Mouse (Mus musculus) layer of hippocampus, postnatal 36 days (tissue): ENCODE results near the gene Tfcp2l1. TPM values are rescaled to one million over a fixed set of nuclear protein-coding genes. Genes with fewer than 3 reads are reported as not detected.
A peak's percentile ranks its signal among the peaks of the same experiment; 100 is the strongest.
"Not testable (repeated sequence)": the region's sequence is repeated elsewhere in the genome, so short reads cannot be mapped to it uniquely, and the experiment has no call there.

Experiments used
- DNase-seq, 2 experiments: peaks; one replicate each; pipeline ENCODE4 v3.0.0; 2022
- total RNA-seq, 2 experiments: library from RNA; stranded (reverse); gene quantifications; 2 replicates each; pipeline ENCODE4 v1.2.3; 2021

Gene Tfcp2l1
- 1 to 10 TPM; 2.2 to 2.5 TPM for total RNA-seq

DNA sequence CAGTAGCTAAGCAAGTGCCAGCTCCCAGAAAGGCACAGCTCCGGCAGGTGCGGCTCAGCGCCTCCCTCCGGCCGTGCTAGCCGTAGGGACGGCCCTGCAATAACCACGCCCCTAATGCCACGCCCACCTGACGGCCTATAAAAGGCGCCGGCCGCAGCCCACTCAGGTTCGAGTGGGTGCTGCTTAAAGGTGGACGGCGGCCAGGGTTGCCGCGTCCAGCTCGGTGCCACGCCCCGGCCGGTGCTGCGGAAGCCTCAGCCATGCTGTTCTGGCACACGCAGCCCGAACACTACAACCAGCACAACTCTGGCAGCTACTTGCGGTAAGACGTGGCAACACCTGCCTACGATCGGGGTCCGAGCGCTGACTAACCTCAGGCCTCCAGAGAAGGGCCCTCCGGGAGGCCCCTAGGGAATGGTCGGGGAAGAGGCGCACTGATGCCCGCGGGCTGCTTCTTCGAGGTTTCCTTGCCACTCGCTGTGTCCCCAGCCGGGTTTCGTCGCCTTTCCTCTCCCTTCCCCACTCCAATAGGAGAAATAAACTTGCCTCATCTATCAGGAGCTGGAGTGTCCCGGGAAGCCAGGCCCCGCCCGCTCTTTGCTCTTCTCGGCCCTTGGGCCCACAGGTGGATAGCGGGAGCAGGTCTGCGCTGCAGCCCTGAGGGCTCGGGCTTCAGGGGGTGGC lies at the start of gene Tfcp2l1:
Tfcp2l1 (plus strand) TSS at position 165 of the 684 bp plus-strand sequence.
- DNase-seq: peak in 1 of 2 experiments; percentile 21

DNA sequence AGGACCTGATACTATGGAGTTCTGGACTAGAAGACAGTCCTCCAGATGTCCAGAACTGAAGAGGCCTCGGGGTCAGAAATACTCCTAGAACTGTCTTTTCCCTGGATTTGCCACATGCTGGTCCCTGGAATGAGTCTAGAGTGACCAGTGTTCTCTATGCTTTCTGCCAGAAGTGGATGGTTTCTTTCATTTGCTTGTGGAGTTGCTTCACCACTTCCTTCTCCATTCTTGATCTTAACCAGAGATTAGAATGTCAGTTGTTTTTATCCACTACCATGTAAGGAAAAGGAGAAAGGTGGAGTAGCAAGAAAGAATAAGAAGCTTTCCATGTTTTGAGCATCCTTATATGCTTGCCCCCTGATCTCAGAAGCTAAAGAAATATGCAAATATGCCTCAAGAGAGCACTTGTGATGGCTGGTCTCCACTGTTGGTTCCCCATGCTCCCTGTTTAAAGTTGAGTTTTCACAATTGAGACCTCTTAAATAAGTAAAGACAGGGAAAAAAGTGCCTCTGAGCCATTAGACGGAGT lies 47.5 kb upstream of the Tfcp2l1 start:
- no peak for DNase-seq

DNA sequence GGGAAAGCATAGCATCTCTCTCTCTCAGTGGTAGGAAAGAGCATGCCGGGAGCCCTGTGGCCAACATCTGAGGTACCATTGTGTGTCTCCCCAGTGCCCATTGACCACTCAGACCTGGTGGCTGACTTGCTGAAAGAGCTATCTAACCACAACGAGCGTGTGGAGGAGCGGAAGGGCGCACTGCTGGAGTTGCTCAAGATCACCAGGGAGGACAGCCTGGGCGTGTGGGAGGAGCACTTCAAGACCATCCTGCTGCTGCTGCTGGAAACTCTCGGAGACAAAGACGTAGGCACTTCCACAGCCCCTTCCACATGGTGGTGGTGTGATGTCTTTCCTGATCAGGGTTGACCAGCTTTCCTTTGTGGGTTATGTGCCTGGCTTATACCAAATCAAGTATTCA lies 46.6 kb upstream of the Tfcp2l1 start:
- DNase-seq: no peak

DNA sequence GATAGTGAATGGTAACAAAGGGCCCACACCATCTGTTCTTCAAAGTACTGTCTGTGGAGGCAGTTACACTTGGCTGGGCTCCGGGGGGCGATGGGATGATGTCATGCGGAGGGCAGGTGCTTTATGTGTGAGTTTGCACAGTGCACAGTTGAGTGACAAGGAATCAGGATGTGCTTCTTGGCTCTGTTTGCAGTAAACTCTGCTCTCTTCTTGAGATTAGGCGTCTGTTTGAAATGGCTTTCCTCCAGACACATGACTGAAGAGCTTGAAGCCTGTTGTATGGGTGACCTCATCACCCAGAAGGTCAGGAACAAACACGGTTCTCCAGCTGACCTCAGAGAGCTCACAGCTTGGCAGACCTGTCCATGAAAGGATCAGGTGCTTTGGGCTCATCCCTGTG lies 38.0 kb upstream of the Tfcp2l1 start:
- no peak for DNase-seq

DNA sequence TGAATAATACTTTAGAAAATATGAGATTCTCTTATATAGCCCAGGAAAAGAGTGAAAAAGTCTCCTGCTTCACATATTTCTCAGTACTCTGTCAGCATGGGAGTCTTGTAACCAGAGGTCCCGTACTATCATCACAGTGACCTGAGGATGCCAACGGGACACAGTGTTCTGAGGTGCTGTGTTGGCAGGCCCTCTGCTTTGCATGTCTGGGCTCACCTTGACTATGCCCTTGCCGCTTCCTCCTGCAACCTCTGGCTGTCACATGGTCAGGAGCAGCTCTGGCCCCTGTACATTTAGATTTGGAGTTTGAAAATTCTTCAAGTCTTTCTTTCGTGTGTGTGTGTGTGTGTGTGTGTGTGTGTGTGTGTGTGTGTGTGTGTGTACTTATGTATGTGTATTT lies 34.8 kb upstream of the Tfcp2l1 start:
- DNase-seq: no peak

DNA sequence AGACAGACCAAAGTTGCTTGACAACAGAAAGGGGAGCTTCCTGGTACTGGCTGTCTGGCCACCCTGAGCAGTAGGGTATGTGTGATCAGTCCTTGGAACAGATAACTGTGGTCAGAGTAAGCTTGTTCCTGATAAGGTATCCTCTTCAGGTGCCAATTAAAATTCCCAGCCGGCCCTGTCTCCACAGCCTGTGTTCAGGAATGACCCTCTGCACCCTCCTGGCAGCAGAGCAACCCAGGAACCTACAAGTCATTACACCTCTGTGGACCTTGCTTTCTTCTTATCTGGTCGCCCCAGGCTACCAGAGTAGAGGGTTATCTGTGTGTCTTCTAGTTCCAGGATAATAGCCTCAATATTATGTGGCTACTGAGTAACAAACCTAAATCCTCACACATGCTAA lies 32.4 kb upstream of the Tfcp2l1 start:
- no peak for DNase-seq

DNA sequence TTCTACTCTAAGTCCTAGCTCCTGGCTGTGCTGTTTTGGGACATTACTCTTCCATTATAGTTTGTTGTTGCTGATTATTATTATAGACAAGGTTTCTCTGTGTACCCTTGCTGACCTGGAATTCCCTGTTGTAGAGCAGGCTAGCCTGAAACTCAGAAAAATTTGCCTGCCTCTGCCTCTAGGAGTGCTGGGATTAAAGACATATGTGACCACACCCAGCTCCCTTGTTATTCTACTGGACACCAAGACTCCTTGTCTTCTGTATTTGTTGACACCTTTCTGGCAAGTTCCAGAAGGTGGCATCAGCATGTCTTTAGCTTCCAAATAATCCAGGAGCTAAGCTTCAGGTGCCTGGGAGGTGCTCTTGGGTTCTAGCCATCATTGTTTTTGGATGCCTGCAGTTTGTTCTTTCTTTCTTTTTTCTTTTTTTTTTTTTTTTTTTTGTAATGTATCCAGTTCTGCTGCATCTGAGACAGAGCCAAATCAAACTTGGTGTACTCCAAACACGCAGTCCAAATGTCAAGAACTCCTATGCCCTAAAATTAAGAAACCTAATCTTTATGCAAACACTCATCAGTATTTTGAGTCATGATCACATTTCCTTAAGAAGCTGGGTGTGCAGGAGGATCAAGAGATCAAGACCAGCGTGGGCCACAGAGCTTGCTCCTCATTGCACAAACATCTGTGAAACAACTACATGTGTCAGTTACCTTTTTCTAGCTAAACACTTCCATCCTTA lies 30.1 kb upstream of the Tfcp2l1 start:
- DNase-seq: no peak

DNA sequence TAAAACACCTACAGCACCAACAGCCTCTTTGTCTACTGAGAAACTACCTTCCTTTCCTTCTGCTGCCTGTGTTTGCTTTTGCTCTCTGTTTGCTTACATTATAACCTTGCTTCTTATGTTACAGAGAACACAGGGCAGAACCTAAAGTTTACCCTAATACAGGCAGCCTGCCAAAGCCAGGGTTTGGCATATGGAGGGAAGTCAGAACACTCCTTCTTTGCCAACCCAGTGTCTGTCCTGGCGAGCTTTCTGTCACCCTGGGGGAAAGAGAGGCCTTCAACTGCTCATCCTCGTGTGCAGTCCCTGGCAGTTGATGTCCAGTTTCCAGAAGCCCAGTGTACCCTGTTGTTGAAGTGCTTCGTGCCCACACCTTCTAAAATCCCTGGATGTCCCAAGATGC lies 29.4 kb upstream of the Tfcp2l1 start:
- DNase-seq: no peak

DNA sequence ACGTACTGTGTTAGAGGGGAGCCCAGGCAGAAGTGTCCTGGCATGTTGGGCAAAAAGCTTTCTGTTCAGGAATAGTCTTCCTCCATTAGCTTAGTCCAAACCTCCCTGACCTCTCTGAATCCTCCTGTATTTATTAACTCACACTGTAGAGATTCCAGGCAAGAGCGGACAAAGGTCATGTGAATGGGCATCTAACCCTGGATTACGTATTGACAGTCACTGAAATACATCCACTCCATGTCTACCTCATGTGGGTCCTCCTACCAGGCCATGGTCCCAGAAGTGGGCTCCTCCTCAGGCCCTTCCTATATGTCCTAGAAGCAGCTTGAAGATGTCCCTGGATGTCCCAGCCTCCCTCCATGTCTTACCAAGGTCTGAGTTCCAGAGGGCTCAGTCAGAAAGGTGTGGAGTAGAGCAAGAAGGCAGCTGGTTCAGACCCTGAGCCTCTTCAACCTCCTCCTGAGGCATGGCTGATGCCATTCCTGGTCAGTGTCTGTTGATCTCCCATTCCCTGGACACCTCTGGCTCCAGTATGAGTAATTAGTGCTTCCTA lies 14.0 kb upstream of the Tfcp2l1 start:
- no peak for DNase-seq

DNA sequence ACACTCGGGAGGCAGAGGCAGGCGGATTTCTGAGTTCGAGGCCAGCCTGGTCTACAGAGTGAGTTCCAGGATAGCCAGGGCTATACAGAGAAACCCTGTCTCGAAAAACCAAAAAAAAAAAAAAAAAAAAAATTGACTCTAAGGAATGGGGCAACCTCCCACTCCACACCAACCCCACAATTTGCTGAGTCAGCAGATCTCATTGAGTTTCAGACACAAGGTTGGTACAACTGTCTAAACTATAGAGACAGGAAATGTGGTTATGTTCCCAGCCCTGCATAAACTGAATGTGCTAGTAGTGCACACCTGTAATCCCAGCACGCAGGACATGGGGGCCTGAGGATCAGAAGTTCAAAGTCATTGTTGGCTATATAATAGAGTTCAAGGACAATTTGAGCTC lies 6.7 kb upstream of the Tfcp2l1 start:
- not testable (repeated sequence) for DNase-seq

DNA sequence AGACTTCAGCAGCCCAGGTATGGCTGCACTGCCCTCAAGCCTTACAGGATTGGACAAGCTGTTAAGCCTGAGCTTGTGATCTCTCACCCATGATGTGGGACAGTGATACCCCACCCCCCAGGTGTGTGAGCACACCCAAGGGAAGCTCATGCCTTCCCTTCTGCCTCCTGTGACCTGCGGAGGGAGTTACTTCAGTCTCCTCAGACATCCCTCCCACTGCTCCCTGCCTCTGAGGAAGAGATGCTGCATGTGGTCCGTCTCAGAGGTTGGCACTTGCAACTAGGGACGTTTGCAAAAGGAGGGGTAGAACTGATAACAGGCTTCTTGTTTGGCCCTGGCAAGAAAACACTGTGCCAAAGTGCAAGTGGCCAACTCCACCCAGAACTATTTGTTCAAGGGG lies 4.9 kb upstream of the Tfcp2l1 start:
- DNase-seq: no peak

DNA sequence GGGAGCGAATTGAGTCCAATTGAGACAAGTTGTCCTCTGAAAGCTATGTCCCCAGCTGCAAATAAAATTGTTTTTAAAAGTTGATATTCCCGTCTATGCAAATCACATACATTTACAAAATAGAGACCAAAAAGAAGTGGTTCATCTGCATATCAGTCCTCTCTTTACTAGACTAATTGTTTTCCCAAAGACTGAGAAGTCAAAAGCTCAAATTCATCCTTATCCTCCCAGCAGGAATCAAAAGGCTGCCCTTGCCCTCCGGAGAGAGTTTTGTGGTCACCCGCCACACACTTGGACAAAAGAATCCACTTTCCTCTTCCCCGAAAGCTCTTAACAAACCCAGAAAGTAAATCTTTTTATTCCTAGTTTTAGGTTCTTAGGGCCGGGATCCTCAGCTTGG lies 2.3 kb upstream of the Tfcp2l1 start:
- DNase-seq: no peak

DNA sequence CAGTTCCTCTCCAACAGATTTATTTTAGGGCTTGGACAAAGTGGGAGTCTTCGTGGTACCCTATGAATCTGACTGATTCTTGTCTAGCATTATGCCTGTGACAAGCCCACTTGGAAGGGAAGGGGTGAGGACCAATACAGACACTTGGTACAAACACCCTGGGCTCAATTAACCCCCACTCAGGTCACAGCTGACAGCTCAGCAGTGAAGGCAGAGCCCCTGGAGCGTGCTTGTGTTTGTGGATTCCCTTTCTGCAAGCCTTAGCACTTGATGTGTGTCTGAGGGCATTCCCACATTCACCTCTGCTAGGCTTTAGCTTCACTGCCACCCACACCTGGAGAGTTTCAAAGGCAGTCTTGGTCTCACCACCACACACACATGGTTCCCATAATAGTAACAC lies 1.8 kb upstream of the Tfcp2l1 start:
- no peak for DNase-seq

DNA sequence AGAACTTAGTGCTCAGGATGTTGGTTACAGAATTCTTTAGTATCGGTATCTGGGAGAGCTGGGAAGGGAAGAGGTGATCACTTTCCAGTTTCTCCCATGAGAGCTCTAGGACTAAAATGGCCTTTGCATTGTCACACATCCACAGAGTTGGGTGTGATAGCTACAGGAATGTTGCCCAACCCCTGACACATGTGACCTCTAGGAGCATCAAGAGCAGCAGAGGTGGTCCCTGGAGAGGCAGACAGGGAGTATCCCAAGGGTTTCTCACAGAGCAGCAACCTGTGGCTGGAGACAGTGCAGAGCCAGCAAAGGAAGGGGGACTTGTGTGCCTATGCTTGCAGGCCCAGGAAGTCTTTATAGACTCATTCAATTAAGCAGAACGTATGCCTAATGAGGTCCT lies 1.3 kb upstream of the Tfcp2l1 start:
- no peak for DNase-seq

DNA sequence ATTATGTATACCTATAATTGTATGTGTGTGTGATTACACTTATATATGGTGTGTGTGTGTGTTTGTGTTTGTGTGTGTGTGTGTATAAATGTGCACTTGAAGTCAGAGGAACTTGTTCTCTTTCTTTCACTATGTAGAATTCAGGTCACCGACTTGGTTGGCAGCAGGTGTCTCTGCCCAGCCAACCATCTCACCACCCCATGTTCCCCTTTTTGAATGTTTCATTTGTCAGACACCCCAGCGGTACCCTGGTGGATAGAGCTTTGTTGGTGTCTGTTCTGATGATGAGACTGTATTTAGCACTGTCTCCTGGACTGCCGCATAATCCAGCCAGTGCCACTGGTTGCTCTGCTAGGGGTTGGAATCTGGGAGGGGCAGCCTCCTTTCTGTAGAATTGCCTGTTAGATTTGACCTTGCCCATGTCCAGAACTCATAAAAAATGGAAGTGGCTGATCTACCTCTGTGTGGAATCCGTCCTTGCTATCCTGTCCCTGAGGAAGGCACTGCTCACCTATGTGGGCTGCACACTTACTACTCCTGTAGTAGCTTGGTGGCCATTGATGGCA lies 5.8 kb downstream of the Tfcp2l1 start:
- DNase-seq: no peak

DNA sequence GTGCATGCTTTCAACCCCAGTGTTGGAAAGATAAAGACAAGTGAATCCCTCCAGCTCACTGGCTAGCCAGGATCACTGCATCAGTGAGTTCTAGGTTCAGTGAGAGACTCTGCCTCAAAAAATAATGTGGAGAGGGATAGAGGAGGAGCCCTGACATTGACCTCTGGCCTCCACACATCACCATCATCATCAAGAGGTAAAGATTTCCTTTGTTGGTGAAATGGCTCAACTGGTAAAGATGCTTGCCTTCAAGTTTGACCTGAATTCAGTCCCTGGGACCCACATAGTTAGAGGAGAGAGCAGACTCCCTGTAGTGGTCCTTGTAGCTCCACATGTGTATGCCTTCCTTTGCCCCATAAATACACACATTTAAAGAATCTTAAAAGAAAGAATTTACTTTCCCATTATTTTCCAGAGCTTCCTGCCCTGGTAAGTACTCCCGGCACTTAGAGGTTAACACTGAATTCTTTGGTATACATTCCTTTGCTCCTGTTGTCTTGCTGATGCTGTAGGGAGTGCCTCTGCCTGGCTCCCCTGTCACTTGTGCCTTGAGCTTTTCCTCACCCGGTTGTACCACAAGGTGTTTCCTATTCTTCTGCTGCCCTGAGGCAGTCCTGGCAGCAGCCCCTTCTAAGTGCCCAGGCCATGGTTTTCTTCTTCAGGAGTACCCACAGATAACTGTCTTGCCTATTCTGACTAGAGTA lies 14.7 kb downstream of the Tfcp2l1 start:
- no peak for DNase-seq

DNA sequence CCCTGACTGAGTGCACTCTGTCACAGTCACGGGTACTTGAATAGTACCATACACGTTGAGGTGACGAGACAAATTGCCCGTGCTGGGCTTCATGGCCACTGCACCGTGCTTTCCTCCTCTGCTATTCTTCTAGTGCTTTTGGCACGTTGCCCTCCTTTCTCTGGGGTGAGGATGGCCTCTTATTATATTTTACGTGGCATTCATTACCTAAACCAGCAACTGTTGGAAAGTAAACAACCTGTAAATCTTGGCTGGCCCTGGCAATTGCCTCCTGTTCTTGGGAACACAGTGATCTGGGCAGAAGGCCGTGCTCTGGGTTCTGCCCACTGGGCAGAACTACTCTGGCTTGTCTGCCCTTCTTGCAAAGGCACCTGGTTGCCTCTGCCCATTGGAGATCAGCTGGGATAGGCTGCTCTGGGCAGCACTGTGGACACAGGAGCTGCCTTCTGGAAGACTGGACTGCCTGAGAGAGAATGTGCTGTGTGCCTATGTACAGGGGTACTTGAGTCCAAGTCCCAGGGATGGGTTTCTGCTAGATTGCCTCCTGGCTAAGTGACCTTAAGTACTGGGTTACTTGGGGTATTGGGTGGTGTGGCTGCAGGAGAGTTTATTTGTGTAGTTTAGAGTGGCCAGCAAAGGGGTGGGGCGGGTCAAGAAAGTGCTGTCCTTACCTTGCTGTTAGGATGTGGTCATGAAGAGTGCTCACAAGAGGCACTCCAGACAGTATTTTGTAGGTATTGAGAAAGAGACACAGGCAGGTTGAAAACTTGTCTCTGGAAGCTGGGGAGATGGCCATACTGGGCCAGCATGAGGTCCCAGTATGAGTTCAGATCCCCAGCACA lies 15.6 kb downstream of the Tfcp2l1 start:
- no peak for DNase-seq

DNA sequence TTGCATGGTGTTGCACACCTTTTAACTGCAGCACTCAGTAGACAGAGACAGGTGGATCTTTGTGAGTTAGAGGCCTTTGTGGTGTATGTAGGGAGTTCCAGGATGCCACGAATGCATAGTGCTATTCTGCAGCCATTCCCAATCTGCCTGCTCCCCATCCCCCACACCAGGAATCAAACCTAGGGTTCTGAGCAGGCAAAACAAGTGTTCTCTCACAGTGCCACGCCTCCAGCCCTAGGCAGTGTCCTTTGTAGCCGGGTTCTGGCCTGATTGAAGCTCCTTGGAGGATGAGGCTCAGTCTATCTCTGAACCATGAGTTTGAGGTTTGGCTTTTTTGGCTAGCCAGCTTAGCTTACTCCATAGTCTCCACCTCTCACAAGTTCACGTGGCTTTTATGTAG lies 18.0 kb downstream of the Tfcp2l1 start:
- no peak for DNase-seq

DNA sequence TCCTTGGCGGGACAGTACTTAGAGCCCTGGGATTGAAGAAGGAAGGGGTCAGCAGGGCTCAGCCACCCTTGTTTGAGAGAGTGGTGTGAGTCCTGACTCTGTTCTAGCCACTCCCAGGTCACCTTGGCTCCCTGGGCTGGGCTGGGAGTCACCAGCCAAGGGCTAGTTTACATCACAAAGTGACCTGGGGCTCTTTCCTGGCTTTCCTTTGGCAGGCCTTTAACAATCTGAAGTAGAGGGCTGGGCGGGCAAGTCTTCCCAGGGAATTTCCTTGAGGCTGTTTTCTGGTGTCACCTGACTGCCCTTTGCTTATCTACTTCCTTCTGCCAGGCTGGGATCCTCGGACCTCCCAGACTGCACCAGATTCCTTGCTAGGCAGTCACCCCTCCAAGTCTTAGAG lies 20.3 kb downstream of the Tfcp2l1 start:
- no peak for DNase-seq

DNA sequence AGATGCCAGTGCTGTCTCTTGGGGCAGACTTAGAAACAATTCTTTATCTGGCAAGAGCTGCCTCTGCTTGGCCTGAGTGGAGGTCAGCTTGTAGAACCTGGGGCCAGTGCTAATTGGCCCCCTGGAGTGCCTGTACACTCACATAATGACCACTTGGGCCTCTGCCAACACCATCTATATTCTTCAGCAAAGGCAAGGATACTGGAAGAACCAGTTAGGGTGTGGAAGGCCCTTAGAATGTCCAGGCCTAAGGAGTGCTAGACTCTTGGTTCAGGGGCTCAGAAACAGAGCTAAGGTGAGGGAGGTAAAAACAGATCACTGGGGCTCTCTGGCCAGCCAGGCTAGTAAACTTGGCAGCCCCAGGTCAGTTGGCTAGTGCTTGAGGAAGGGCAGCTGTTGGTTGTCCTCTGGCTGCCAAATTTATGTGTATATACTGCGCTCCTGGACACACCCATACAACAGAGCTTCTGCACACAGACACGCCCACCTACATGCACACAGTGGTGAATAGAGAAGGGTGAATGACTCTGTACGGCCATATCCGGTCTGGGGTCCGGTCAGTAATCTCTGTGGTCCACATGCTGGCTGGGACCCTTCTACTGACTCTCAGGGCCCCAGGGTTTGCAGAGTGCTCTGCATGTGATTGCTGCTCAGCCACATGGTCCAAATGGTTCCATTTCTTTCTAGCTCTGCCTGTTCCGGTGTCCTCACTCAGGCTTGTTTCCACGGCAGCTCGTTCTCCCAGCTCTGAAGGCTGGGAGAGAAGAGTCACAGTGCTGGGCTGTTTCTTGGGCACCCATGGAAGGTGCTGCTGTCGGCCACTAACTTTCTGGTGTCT lies 22.4 kb downstream of the Tfcp2l1 start:
- no peak for DNase-seq

DNA sequence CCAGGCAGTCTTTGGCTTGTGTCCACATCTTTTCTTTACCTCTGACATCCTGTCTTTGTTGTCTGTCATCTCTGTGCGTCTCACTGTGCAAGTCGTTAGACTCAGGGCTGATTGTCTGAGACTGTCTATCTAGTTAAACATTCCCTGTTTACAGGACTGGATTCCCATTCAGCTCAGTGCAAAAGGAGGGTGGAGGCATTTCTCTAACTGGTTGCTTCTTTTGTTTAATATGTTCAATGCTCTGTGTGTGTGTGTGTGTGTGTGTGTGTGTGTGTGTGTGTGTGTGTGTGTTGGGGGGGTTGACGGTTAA lies 23.0 kb downstream of the Tfcp2l1 start:
- DNase-seq: no peak
